Mouse (Mus musculus) liver, adult 2 months (tissue): Measurements from ENCODE around the gene Lyve1.

Experiments used
- CTCF ChIP-seq: fragments of 200-500 bp; IDR thresholded peaks from 2 replicates; pipeline ENCODE4 v1.5.1; 2011; ENCODE audit warnings: low read depth, low read length, control low read depth
- POLR2A ChIP-seq: fragments of 200-500 bp; IDR thresholded peaks from 2 replicates; pipeline ENCODE4 v1.6.1; 2011; ENCODE audit warnings: low read length, control low read depth; ENCODE audit not compliant: insufficient read depth; ENCODE audit errors: extremely low read depth

DNA sequence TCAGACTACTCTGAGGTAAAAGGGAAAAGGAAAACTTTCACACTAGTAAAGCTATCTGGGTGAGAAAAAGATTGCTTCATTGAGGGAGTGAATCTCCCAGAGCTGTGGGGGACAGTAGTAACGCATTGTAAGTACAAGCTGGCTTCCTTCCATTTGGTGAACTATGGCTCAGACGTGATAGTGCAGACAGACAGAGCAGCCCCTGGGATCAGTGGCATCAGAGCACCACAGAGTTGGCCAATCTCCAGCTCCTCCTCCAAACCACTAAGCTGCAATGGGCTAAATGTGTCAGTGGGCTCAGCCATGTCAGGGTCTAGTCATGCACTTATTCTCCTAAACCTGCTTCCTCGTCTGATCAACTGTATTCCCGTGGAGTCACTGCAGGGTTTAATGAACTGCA is 39.4 kb downstream of the Lyve1 start:
- TF ChIP-seq CTCF (no peak), POLR2A (no peak)
